ENCODE assay signal across 25 mouse cellular contexts in genomic region chr3:59129547-59129946, GRCm38 (mm10). TPM values are rescaled to one million over a fixed set of nuclear protein-coding genes. Genes with fewer than 3 reads are reported as not detected.
DNase-seq lines count a peak whose midpoint lies in the region; ATAC-seq lines count a peak whose summit lies in the region.
"Had no signal": no experiment of that assay in that cellular context is flagged by ENCODE, and none has a peak within 500 bp of the region (broad histone marks: within the 10 kb centered on the region; RNA-seq: fewer than 3 reads in every experiment).

No protein-coding gene starts in this region.

- H3K4me3 ChIP-seq in lung, embryonic 16.5 days (ENCODE audit: low read length) = peak overlapping the region; percentile 9
- H3K4me3 ChIP-seq in liver, embryonic 15.5 days (replicated peaks) = no peak overlapping the region
- H3K4me3 ChIP-seq: embryonic facial prominence, embryonic 12.5 days; heart, embryonic 10.5 days; hindbrain, embryonic 15.5 days; midbrain, embryonic 10.5 days; myocyte; neural tube, embryonic 13.5 days had no signal

- H3K27me3 ChIP-seq in lung, embryonic 16.5 days (ENCODE audit: control insufficient read depth, insufficient read depth, low read depth, low read length) = no peaks in the 10 kb centered on the region
- no peaks in the 10 kb centered on the region for H3K27me3 ChIP-seq in liver, embryonic 15.5 days
- H3K27me3 ChIP-seq: embryonic facial prominence, embryonic 12.5 days; hindbrain, embryonic 15.5 days; neural tube, embryonic 13.5 days; Patski had no signal

- 71% methylated on average over 3 of the region's 3 CpGs for WGBS in lung, embryonic 16.5 days
- 56% methylated on average over 3 of the region's 3 CpGs for WGBS in liver, embryonic 15.5 days (ENCODE audit: insufficient replicate concordance)

- no peaks in the 10 kb centered on the region for H3K9me3 ChIP-seq in lung, embryonic 16.5 days (ENCODE audit: control insufficient read depth, low read length)
- no peaks in the 10 kb centered on the region for H3K9me3 ChIP-seq in liver, embryonic 15.5 days (replicated peaks)
- H3K9me3 ChIP-seq: embryonic facial prominence, embryonic 12.5 days; G1E; heart, embryonic 10.5 days; hindbrain, embryonic 15.5 days; midbrain, embryonic 10.5 days; neural tube, embryonic 13.5 days had no signal

- H3K4me2 ChIP-seq in lung, embryonic 16.5 days (ENCODE audit: low read depth, low read length) = peak overlapping the region; percentile 26
- H3K4me2 ChIP-seq in liver, embryonic 15.5 days = peak overlapping the region; percentile 18; the same call in 1 of the 2 replicates
- H3K4me2 ChIP-seq: embryonic facial prominence, embryonic 12.5 days; hindbrain, embryonic 15.5 days; neural tube, embryonic 13.5 days had no signal

- intact Hi-C loops in heart, postnatal 36 days (cut with DNase I) = no loop called here

- no peak overlapping the region for H3K27ac ChIP-seq in lung, embryonic 16.5 days (ENCODE audit: low read length)
- no peak overlapping the region for H3K27ac ChIP-seq in liver, embryonic 15.5 days (replicated peaks)
- H3K27ac ChIP-seq: embryonic facial prominence, embryonic 12.5 days; heart, embryonic 10.5 days; hindbrain, embryonic 15.5 days; midbrain, embryonic 10.5 days; neural tube, embryonic 13.5 days had no signal

- peaks cover 25% of the 10 kb centered on the region for H3K4me1 ChIP-seq in lung, embryonic 16.5 days (replicated peaks; ENCODE audit: control insufficient read depth, insufficient read depth, low read length)
- H3K4me1 ChIP-seq in liver, embryonic 15.5 days (replicated peaks) = peaks cover 38% of the 10 kb centered on the region
- H3K4me1 ChIP-seq: hindbrain, embryonic 15.5 days had no signal

- no peaks in the 10 kb centered on the region for H3K36me3 ChIP-seq in lung, embryonic 16.5 days (ENCODE audit: control insufficient read depth, insufficient read depth, low read length)
- H3K36me3 ChIP-seq in liver, embryonic 15.5 days (replicated peaks) = no peaks in the 10 kb centered on the region
- H3K36me3 ChIP-seq: embryonic facial prominence, embryonic 12.5 days; G1E; heart, embryonic 10.5 days; hindbrain, embryonic 15.5 days; neural tube, embryonic 13.5 days had no signal

- DNase-seq in heart, adult 11 months = peak; percentile 56
- DNase-seq in heart, postnatal 36 days = no peak
- DNase-seq in lung, postnatal 4 days = no peak
- no peak for DNase-seq in testis, postnatal 10 days (ENCODE audit: low spot score)
- no peak for DNase-seq in kidney, postnatal 36 days
- DNase-seq: adrenal gland, postnatal 36 days; cerebellum, postnatal 25 days; kidney, adult 18-20 months; layer of hippocampus, adult 9-11 months; retina, postnatal 1 day; right cerebral cortex, postnatal 25 days; thymus, postnatal 36 days had no signal

- H3K9ac ChIP-seq in lung, embryonic 16.5 days (ENCODE audit: low read length) = no peak overlapping the region
- H3K9ac ChIP-seq in liver, embryonic 15.5 days = no peak overlapping the region
- H3K9ac ChIP-seq: embryonic facial prominence, embryonic 12.5 days; hindbrain, embryonic 15.5 days; neural tube, embryonic 13.5 days had no signal

- ATAC-seq in lung, embryonic 16.5 days (ENCODE audit: low read depth) = no peak
- ATAC-seq in liver, embryonic 15.5 days (ENCODE audit: insufficient read depth) = no peak
- ATAC-seq: midbrain, embryonic 16.5 days; Patski had no signal

RNA-seq across cellular contexts. Expression of gene P2ry14, which starts 23.9 kb away (rescaled TPM):
- total RNA-seq in heart, postnatal 36 days (2021) = 1 to 10 TPM; 5.0 to 5.8 TPM
- 29.7 and 31.3 TPM in 2 replicates for polyA plus RNA-seq in lung, embryonic 16.5 days (2015; fragmentation: Nextera tagmentation; extraction: Ambion mirVana)
- 6.6 and 7.0 TPM in 2 replicates for polyA plus RNA-seq in liver, embryonic 15.5 days (2015; fragmentation: Nextera tagmentation; extraction: Ambion mirVana)
- polyA plus RNA-seq: G1E had no signal

RNA-seq across cellular contexts. Expression of gene Gpr171, which starts 27.9 kb away (rescaled TPM):
- under 1 TPM in 1 of 2 experiments, not detected in 1; 0.11 TPM for total RNA-seq in heart, postnatal 36 days (2021)
- 1.4 and 1.8 TPM in 2 replicates for polyA plus RNA-seq in lung, embryonic 16.5 days (2015; fragmentation: Nextera tagmentation; extraction: Ambion mirVana)
- polyA plus RNA-seq in liver, embryonic 15.5 days (2015; fragmentation: Nextera tagmentation; extraction: Ambion mirVana) = 0.68 and 0.77 TPM in 2 replicates
- total RNA-seq: left cerebral cortex, adult 18-20 months; left cerebral cortex, postnatal 36 days had no signal
- polyA plus RNA-seq: G1E, myocyte, Patski had no signal
